Mouse (Mus musculus): ENCODE measurements around the gene Slco1a5.
"Not testable (repeated sequence)": the region's sequence is repeated elsewhere in the genome, so short reads cannot be mapped to it uniquely, and the experiment has no call there.

Gene Slco1a5

DNA sequence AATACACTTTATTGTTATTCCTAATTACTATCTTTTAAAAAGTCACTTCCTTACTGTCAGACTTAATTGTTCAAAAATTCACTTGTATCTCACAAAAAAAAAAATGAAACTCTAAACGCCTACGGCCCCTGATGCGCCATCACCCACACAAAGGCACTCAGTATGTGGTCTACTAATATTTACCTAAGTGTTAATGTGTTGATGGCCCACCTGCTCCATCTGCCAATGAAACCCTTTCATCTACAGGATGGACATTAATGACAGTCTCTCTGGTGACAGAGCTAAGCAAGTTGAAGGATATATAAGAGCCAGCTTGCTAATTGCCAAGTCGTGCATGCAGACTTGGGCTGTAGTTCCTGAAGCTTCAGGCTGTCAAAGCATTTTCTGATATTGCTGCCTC is 24.7 kb downstream of the Slco1a5 start, which contains the start of gene Iapp:
Gene Iapp, plus strand, starts transcription at position 326 of the 400 bp plus-strand sequence.
- no peak for DNase-seq (ENCODE audit: low spot score in 2 of 2)

DNA sequence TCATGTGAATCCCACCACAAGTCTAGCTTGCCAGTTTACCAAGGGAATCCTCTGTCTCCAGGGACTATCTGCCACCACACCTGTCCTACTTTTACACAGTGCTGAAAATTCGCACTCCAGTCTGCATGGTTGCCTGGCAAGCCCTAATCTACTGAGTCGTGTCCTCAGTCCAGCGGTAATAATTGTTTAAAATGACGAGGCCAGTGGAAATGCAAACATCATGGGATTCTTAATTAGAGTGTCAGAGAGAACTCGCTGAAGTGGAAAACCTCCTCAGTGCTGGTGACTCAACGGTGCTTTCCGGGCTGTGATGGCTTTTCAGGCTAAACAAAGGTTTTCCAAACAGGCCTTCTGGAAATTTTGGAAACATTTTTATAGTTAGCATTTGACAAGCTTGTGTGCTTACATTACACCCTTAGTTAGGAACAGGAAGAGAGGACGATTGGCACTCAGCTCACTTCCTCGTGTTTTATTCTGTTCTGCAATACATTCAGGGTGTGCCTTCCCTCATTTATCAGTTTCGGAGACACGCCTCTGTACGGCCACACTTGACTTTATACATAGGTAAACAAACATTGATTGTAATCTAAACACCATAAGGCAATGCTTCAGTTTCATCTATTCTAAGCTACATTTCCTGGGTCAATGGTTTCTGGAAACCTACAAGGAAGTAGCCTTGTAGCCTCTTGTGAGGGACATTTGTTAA is 33.2 kb downstream of the Slco1a5 start:
- DNase-seq (ENCODE audit: low spot score in 2 of 2) = no peak

DNA sequence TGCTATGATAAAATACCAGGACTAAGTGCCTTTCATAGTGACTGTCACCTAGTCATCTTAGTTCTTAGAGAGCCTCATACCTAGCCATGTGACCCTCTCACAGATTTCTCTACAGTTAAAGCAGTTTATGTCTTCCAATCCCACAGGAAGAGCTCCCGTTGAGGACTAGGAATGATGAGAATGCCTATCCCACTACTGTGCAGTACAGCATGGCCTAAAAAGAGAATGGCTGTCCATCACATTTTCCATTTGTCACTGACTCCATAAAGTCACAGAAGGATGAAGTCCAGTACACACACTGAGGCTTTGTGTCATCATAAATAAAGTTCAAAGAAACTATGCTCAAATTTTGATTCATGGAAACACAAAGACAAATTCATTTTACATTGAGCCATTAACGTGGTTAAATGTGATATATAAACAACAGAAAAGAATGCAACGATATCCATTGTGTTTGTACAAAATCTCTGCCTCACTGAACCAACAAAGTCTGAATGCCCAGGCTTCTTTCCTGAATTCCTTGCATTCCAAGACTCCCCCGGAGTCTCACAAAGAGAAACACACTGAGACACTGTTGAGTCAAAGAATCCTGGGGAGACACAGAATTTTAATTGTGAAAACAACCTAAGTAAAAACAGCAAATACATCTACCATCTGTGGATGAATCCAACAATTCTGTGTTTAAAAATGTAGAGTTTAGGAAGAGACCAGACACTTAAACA is 46.9 kb downstream of the Slco1a5 start:
- no peak for DNase-seq (ENCODE audit: low spot score in 2 of 2)

DNA sequence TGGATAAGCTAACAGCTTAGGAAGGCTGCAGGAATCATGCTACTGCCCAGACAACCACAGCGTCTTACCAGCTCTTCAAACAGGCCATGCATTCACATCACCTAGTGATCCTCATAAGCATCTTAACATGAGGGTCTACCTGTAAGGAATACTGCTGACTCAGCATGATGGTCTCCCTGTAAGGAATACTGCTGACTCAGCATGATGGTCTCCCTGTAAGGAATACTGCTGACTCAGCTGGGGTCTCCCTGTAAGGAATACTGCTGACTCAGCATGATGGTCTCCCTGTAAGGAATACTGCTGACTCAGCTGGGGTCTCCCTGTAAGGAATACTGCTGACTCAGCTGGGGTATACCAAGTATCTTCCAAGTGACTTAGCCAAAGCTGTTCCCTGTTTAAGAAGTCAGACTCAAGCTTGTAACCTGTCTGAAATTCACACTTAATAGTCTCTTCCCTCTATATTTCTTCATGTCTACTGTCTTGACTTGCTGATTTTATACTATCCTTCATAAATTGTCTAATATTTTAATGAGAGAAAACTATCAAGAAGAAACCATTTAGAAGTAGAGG is 72.0 kb downstream of the Slco1a5 start:
- not testable (repeated sequence) for DNase-seq (ENCODE audit: low spot score in 2 of 2)

DNA sequence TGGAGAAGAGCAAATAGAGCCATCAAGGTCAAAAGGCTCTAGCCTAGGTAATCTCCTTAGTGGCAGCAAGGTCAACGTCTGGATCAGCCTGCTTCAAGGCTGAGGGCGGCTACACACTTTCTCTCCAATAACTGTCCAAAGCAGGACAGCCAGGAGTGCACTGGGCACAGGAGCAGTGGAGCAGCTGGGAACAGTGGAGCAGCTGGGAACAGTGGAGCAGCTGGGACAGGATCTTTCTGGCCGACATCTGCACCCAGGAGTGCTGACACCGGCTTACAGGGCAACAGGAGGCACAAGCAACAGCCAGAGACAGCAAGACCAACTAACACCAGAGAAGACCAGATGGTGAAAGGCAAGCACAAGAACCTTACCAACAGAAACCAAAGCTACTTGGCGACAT is 77.7 kb downstream of the Slco1a5 start:
- no peak for DNase-seq (ENCODE audit: low spot score in 2 of 2)

DNA sequence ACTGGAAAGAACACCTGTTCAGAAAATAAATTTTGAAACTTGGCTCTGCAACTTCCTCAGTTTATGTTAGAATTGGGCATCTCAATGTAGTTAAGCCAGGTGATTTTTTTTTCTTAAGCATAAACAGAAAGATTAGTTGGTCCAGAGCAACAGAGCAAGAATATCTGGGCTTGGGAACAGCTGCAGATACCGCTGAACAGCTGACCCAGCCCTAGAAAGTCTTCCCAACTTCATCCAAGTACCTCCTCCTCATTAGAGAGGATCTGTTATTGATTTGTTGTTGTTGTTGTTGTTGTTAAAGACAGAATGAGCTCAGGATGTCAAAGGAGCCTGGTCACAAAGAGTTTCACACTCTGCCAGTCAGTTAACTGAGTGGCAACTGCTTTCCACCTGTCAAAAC is 83.3 kb downstream of the Slco1a5 start:
- DNase-seq (ENCODE audit: low spot score in 2 of 2) = no peak

DNA sequence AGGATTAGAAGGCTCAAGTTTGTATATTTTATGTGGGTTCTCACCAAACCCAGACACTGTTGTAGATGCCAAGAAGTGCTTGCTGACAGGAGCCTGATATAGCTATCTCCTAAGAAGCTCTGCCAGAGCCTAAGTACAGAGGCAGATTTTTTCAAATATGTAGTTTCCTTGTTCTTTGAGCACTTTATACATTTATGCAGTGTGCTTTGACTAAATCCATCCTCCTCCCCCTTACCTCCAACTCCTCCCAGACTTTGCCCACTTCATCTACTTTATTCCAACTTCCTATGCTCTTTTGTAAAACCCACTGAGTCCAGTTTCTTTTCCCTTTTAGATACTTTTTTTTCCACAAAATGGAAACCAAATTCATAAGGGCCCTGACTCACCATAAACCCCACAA is 102.6 kb downstream of the Slco1a5 start:
- no peak for DNase-seq (ENCODE audit: low spot score in 2 of 2)

DNA sequence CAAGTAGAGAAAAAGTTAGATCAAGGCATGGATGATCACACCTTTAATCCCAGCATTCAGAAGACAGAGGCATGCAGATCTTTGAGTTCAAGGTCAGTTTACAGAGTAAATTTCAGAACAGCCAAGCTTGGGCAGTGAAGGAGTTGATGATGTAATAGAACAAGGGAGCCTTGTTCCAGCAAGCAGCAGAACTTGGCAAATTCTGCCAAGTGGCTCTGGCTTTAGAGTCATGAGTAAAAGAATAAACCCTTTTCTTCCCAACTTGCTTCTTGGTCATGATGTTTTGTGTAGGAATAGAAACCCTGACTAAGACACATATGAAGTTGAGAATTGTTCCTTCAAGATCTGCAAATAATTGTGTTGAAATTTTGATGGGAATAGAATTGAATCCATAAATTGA is 111.0 kb downstream of the Slco1a5 start:
- DNase-seq (ENCODE audit: low spot score in 2 of 2) = no peak

DNA sequence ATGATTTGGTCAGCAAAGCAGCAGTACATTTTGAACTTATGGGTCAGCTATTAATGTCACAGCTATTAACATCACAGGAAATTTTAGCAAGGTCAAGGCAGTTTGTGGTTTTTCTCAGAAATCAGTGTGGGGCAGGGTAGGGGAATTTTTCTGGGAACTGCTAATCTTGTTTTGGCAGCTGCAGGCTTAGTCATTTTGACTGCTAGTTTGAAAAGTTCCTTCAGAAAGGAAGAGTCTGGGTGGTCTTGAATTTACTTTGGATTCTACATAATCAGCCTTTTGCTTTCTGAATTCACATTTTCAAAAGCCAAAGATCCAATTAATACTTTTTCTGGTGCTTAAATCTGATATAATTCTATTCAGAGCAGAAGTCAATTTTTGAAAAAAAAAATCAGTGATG is 113.0 kb downstream of the Slco1a5 start:
- DNase-seq (ENCODE audit: low spot score in 2 of 2) = no peak

DNA sequence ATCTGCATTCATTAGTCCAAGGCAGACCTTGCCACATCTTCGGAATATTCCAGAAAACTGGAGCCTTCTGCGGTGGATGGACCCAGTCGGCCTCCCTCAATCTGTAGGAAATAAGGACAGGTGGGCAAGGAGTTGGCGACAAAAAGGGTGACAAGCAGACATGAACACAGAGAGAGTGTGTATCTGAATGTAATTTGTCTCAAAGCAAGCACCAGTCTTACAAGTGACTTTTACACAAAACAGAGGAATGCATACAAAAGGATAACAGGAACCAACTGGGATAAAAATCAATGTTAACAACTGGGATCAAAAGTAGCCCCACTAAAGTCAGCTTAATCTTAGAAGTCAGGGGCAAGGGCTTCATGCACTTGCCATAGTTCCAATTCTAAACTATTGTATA is 114.4 kb downstream of the Slco1a5 start, which contains the start of gene Slco1a6:
Gene Slco1a6, minus strand, starts transcription at position 101 of the 400 bp plus-strand sequence.
- no peak for DNase-seq (ENCODE audit: low spot score in 2 of 2)

DNA sequence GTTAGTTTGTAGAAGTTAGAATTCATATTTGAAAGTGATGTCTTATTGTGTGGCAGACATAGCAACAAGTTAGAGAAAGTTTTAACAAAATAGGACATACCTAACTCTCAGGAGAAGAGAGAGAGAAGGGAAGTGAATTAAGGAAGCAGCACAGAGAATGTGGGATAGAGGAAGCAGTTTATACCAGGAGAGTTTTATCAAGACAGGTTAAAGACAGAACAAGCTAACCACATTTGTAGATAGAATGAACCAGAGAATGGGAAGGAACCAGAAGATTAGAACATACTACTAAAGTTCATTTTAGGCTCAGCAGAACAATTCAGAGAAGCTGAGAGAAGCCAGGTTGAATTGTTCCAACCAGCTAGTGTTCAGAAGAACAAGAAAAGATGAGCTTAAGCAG is 122.3 kb downstream of the Slco1a5 start:
- DNase-seq (ENCODE audit: low spot score in 2 of 2) = no peak

DNA sequence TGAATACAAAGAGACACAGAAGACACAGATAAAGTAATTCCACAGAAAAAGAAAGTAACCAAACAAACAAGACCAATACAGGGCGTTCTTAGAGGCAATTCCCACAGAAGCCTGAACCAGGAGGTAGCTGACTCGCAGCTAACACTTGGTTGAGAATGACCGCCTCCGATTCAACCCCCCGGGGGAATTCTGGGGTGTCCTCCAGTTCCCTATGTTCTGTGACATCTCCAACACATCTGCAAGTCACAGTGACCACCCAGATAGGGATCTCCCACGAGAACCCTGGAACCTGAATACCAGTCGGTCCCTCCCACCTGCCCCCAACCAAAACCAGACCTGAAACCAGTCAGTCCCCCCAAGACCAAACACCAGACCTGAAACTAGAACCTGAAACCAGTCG is 128.5 kb downstream of the Slco1a5 start:
- DNase-seq (ENCODE audit: low spot score in 2 of 2) = no peak

DNA sequence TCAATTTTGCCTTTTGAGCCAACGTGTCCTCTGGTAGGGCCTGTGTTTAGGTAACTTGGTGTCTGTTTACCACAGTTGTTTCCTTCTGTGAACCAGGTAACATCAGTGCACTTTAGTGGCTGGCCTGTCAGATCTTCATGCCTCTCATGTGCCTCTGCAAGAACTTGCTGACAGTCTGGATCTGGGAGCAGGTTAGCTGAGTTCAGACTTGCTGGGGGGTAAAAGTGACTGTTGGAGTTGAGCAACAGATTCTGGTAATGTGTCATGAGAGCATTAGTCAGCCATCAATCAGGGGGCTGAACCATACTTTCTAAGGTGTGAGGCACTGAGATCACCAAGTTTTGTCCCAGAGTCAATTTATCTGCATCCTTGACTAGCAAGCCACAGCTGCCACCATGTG is 130.8 kb downstream of the Slco1a5 start:
- no peak for DNase-seq (ENCODE audit: low spot score in 2 of 2)

DNA sequence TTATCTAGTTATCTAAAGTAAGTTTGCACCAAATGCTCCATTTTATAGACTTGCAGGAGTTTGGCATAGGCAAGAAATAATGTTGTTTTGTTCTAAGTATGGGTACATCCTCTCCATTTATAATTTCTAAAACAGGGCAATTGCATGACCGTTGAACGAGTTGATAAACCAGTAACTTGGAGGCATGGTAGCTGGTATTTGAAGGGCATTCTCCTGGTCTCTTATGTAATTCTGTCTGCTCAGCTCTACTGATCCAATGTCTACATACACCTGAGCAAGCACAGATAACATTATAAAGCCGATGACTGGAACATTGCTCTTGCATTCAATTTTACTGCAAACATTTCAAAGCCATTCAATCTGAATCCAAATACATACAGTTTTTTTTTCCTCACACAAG is 135.4 kb downstream of the Slco1a5 start:
- no peak for DNase-seq (ENCODE audit: low spot score in 2 of 2)

DNA sequence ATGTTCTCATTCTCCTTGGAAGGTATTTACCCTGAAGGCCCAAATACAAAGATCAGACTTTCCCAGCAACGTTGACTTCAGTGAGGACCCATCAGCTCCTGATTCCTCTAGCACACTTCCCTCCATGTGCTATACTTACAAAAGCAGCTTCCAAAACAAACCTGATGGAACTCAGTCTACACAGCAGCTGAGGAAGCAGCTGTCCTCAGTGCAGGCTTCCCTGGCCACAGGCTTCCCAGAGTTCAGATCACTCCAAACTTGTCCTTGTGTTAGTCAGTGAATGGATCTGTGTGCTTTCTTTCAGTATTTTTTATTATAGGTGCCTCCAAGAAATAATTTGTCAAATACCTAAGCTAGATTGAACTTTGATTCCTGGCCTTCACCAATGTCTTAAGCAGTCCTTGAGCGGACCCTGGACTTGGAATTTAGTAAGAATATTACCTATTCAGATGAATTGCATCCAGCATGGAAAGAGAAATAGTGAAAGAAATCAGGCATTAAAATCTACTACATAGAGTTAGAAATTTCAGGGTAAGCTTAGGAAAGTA is 136.8 kb downstream of the Slco1a5 start:
- DNase-seq (ENCODE audit: low spot score in 2 of 2) = no peak

Data from urinary bladder, postnatal 4 days (tissue).